Mouse (Mus musculus) myocyte (in vitro differentiated cells): ENCODE data around the gene Sulf2.

Experiments used
- CEBPB ChIP-seq: IDR thresholded peaks from 2 replicates; pipeline ENCODE4 v1.6.1; 2011; ENCODE audit warnings: mild to moderate bottlenecking, moderate library complexity; ENCODE audit not compliant: poor library complexity, insufficient read depth, severe bottlenecking
- E2F4 ChIP-seq: IDR thresholded peaks from one replicate; pipeline ENCODE4 v1.6.1; 2011; ENCODE audit warnings: mild to moderate bottlenecking, control low read depth, moderate library complexity; ENCODE audit not compliant: insufficient read depth
- MAX ChIP-seq: IDR thresholded peaks from one replicate; pipeline ENCODE4 v1.6.1; 2011; ENCODE audit warnings: low read depth, mild to moderate bottlenecking, control low read depth
- MYOD1 ChIP-seq, 3 experiments: IDR thresholded peaks; one replicate each; pipeline ENCODE4 v1.6.1; 2011; ENCODE audit warnings: control low read depth in 2 of 3, low read depth in 2 of 3, mild to moderate bottlenecking in 2 of 3, moderate library complexity in 1 of 3; ENCODE audit not compliant: insufficient read length in 2 of 3, control insufficient read depth in 1 of 3
- MYOG ChIP-seq, 3 experiments: IDR thresholded peaks; one replicate each; pipeline ENCODE4 v1.6.1; 2011; ENCODE audit warnings: control low read depth in 2 of 3, low read depth in 2 of 3, mild to moderate bottlenecking in 2 of 3; ENCODE audit not compliant: insufficient read length in 2 of 3, control insufficient read depth in 1 of 3, insufficient read depth in 1 of 3
- POLR2A ChIP-seq: IDR thresholded peaks from one replicate; pipeline ENCODE4 v1.6.1; 2011; ENCODE audit warnings: low read depth, mild to moderate bottlenecking, control low read depth, moderate library complexity; ENCODE audit not compliant: insufficient read length
- POLR2AphosphoS2 ChIP-seq: IDR thresholded peaks from one replicate; pipeline ENCODE4 v1.6.1; 2011; ENCODE audit warnings: low read depth, control low read depth; ENCODE audit not compliant: insufficient read length
- REST ChIP-seq: IDR thresholded peaks from one replicate; pipeline ENCODE4 v1.6.1; 2011; ENCODE audit warnings: mild to moderate bottlenecking, control low read depth, moderate library complexity; ENCODE audit not compliant: insufficient read depth, insufficient read length
- TCF12 ChIP-seq: IDR thresholded peaks from one replicate; pipeline ENCODE4 v1.6.1; 2011; ENCODE audit warnings: mild to moderate bottlenecking, control low read depth; ENCODE audit not compliant: poor library complexity, insufficient read depth, severe bottlenecking
- USF1 ChIP-seq: IDR thresholded peaks from one replicate; pipeline ENCODE4 v1.6.1; 2011; ENCODE audit warnings: low read depth, mild to moderate bottlenecking, control low read depth, moderate library complexity

- TF ChIP-seq POLR2AphosphoS2 (no peak), MAX (no peak), POLR2A (no peak), USF1 (no peak), TCF12 (no peak), E2F4 (no peak), CEBPB (no peak), MYOD1 (IDR thresholded peaks at IDR 0.05; ENCODE audit: control insufficient read depth in 1 of 3, insufficient read length in 2 of 3, low read depth in 2 of 3) (no peak), MYOG (IDR thresholded peaks at IDR 0.05; ENCODE audit: control insufficient read depth in 1 of 3, insufficient read depth in 1 of 3, insufficient read length in 2 of 3, low read depth in 2 of 3) (no peak), REST (no peak)
These were observed 2.6 kb downstream of the Sulf2 start for GRCm38 (mm10) chr2:166152734-166153398.
